Mouse (Mus musculus) lung, postnatal 0 days (tissue): ENCODE results near the gene Kars.

Experiments used
- CTCF ChIP-seq: IDR thresholded peaks from 2 replicates; pipeline ENCODE4 v1.5.1; 2016; ENCODE audit warnings: antibody characterized with exemption, mild to moderate bottlenecking
- EP300 ChIP-seq: IDR thresholded peaks from 2 replicates; pipeline ENCODE4 v1.6.1; 2016; ENCODE audit warnings: antibody characterized with exemption, mild to moderate bottlenecking, control low read depth

GRCm38 (mm10) chr8:112014936-112015335 is 3.8 kb upstream of the Kars start, which contains the start of gene Gm6793:
- TF ChIP-seq CTCF (no peak), EP300 (no peak)
